In the genomic region with DNA sequence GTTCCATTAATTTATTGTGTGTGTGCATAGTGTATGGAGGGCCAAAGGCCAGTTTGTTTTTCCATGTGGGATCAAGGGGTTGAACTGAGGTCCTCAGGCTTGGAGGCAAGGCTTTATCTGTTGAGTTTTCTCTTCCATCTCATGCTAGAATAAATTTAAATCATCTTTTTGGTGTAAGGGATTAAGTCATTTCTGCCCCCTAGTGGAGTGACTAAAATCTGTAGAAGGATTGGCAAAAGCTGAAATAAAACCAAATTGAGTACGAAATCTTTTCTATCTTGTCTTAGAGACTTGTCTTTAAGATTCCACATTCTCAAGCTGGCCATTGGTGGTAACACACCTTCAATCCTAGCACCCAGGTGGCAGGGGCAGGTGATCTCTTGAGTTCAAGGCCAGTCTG, we compare ENCODE assay signal across 11 mouse cellular contexts. TPM values are rescaled to one million over a fixed set of nuclear protein-coding genes. Genes with fewer than 3 reads are reported as not detected.
DNase-seq lines count a peak whose midpoint lies in the region; ATAC-seq lines count a peak whose summit lies in the region.
"Had no signal": no experiment of that assay in that cellular context is flagged by ENCODE, and none has a peak within 500 bp of the region (broad histone marks: within the 10 kb centered on the region; RNA-seq: fewer than 3 reads in every experiment).

No protein-coding gene starts in this region.

- WGBS in hindbrain, embryonic 11.5 days = 84% methylated on average over 1 of the region's 1 CpGs
- 77% methylated on average over 1 of the region's 1 CpGs for WGBS in hindbrain, embryonic 16.5 days

- H3K27me3 ChIP-seq in hindbrain, embryonic 11.5 days (ENCODE audit: control insufficient read depth, insufficient read depth, low read length) = no peaks in the 10 kb centered on the region
- H3K27me3 ChIP-seq in hindbrain, embryonic 16.5 days (replicated peaks; ENCODE audit: control insufficient read depth, insufficient read depth, low read length) = no peaks in the 10 kb centered on the region
- no peaks in the 10 kb centered on the region for H3K27me3 ChIP-seq in splenic B cell, adult 2 months (ENCODE audit: control insufficient read depth, insufficient read depth, low read length, poor library complexity, severe bottlenecking)

- H3K4me2 ChIP-seq in hindbrain, embryonic 11.5 days (replicated peaks; ENCODE audit: low read depth, low read length) = no peak overlapping the region
- no peak overlapping the region for H3K4me2 ChIP-seq in hindbrain, embryonic 16.5 days (ENCODE audit: low read length)

- H3K9ac ChIP-seq in hindbrain, embryonic 11.5 days (ENCODE audit: low read depth, low read length) = no peak overlapping the region
- H3K9ac ChIP-seq in hindbrain, embryonic 16.5 days (ENCODE audit: low read depth, low read length) = no peak overlapping the region

- no peak for ATAC-seq in hindbrain, embryonic 11.5 days (ENCODE audit: low FRiP score)
- ATAC-seq in hindbrain, embryonic 16.5 days = no peak

- H3K9me3 ChIP-seq in hindbrain, embryonic 11.5 days (ENCODE audit: control insufficient read depth, low read length) = no peaks in the 10 kb centered on the region
- H3K9me3 ChIP-seq in hindbrain, embryonic 16.5 days (ENCODE audit: control insufficient read depth, low read length) = no peaks in the 10 kb centered on the region

- no peaks in the 10 kb centered on the region for H3K4me1 ChIP-seq in hindbrain, embryonic 11.5 days (replicated peaks; ENCODE audit: control insufficient read depth, insufficient read depth, low read length)
- H3K4me1 ChIP-seq in hindbrain, embryonic 16.5 days (ENCODE audit: control insufficient read depth, insufficient read depth, low read depth, low read length) = peaks cover 40% of the 10 kb centered on the region

- DNase-seq in hindbrain, embryonic 11.5 days (ENCODE audit: low spot score) = peak; percentile 49
- peak; percentile 58 for DNase-seq in lung, postnatal 10 days
- no peak for DNase-seq in lung, postnatal 4 days
- DNase-seq in MN1 (ENCODE audit: low spot score) = peak; percentile 37
- peak; percentile 53 for DNase-seq in splenic B cell, adult 2 months (ENCODE audit: low read depth, low spot score)
- no peak for DNase-seq in cerebellum, postnatal 4 days (ENCODE audit: low spot score in 2 of 2)
- no peak for DNase-seq in left cerebral cortex, adult 8-10 months (ENCODE audit: low spot score in 2 of 2)
- DNase-seq: gastrocnemius, postnatal 25 days; right cerebral cortex, adult 18-20 months; thymus, adult 2 months had no signal

- H3K36me3 ChIP-seq in hindbrain, embryonic 11.5 days (ENCODE audit: control insufficient read depth, insufficient read depth, low read length) = no peaks in the 10 kb centered on the region
- peaks cover 12% of the 10 kb centered on the region for H3K36me3 ChIP-seq in hindbrain, embryonic 16.5 days (ENCODE audit: control insufficient read depth, insufficient read depth, low read length)
- peaks cover 3% of the 10 kb centered on the region; the same call in 1 of the 2 replicates for H3K36me3 ChIP-seq in splenic B cell, adult 2 months (ENCODE audit: control insufficient read depth, insufficient read depth, low read length, poor library complexity, severe bottlenecking)

- H3K4me3 ChIP-seq in hindbrain, embryonic 11.5 days (ENCODE audit: low read depth, low read length) = no peak overlapping the region
- H3K4me3 ChIP-seq in hindbrain, embryonic 16.5 days (ENCODE audit: low read length) = no peak overlapping the region

- no peak overlapping the region for H3K27ac ChIP-seq in hindbrain, embryonic 11.5 days (ENCODE audit: low read depth, low read length)
- no peak overlapping the region for H3K27ac ChIP-seq in hindbrain, embryonic 16.5 days (ENCODE audit: low read depth, low read length)

RNA-seq across cellular contexts. Expression of a gene that starts 15.2 kb away (rescaled TPM):
- polyA plus RNA-seq in hindbrain, embryonic 11.5 days (2014; fragmentation: Nextera tagmentation; extraction: Ambion mirVana) = 204 and 224 TPM in 2 replicates
- 419 and 449 TPM in 2 replicates for polyA plus RNA-seq in hindbrain, embryonic 16.5 days (2015; fragmentation: Nextera tagmentation; extraction: Ambion mirVana)
- 100 to 1,000 TPM; 221 to 258 (median 249) TPM for total RNA-seq in left cerebral cortex, adult 8-10 months (2022)

RNA-seq across cellular contexts. Expression of a gene that starts 53.5 kb away (rescaled TPM):
- 19.5 and 23.7 TPM in 2 replicates for polyA plus RNA-seq in hindbrain, embryonic 11.5 days (2014; fragmentation: Nextera tagmentation; extraction: Ambion mirVana)
- 4.6 and 4.7 TPM in 2 replicates for polyA plus RNA-seq in hindbrain, embryonic 16.5 days (2015; fragmentation: Nextera tagmentation; extraction: Ambion mirVana)
- total RNA-seq in left cerebral cortex, adult 8-10 months (2022) = 1 to 10 TPM; 2.2 to 5.3 (median 3.0) TPM

Comparison
In these comparisons a context has a peak if more than half of its experiments do, and no peak if none do; other contexts are left out.
1. DNase-seq: peak in hindbrain, embryonic 11.5 days (single experiment), lung, postnatal 10 days (single experiment), MN1 (single experiment) and splenic B cell, adult 2 months (single experiment); none in lung, postnatal 4 days (0 of 2), cerebellum, postnatal 4 days (0 of 2) and left cerebral cortex, adult 8-10 months (0 of 2).